Mouse (Mus musculus) cerebellum, postnatal 25 days (tissue): ENCODE data around the gene Glis1.

Source experiments
- DNase-seq, 2 experiments: peaks; one replicate each; pipeline ENCODE4 v3.0.0; 2021; ENCODE audit warnings: mixed read lengths in 2 of 2

Glis1 gene

GRCm38 (mm10) chr4:107453141-107453984, 19.0 kb downstream of the Glis1 start:
- peak; percentile 80 to 91 for DNase-seq

- DNase-seq: no peak
These were observed 23.2 kb downstream of the Glis1 start for GRCm38 (mm10) chr4:107457602-107458001.

GRCm38 (mm10) chr4:107458907-107459306, 24.5 kb downstream of the Glis1 start:
- no peak for DNase-seq

GRCm38 (mm10) chr4:107459461-107459860, 25.1 kb downstream of the Glis1 start:
- DNase-seq: no peak

GRCm38 (mm10) chr4:107460468-107460867, 26.1 kb downstream of the Glis1 start:
- no peak for DNase-seq

GRCm38 (mm10) chr4:107467831-107468230, 33.4 kb downstream of the Glis1 start:
- no peak for DNase-seq

GRCm38 (mm10) chr4:107468264-107468663, 33.9 kb downstream of the Glis1 start:
- no peak for DNase-seq

- no peak for DNase-seq
These were observed 34.4 kb downstream of the Glis1 start for GRCm38 (mm10) chr4:107468768-107469167.

- DNase-seq: no peak
These were observed 41.9 kb downstream of the Glis1 start for GRCm38 (mm10) chr4:107476266-107476665.

- no peak for DNase-seq
These were observed 44.6 kb downstream of the Glis1 start for GRCm38 (mm10) chr4:107479015-107479414.

GRCm38 (mm10) chr4:107482541-107482940, 48.1 kb downstream of the Glis1 start:
- no peak for DNase-seq

- peak in 1 of 2 experiments; percentile 13 for DNase-seq
These were observed 49.3 kb downstream of the Glis1 start for GRCm38 (mm10) chr4:107483556-107484220.

- no peak for DNase-seq
These were observed 49.8 kb downstream of the Glis1 start for GRCm38 (mm10) chr4:107484221-107484575.

GRCm38 (mm10) chr4:107485903-107486302, 51.5 kb downstream of the Glis1 start:
- peak in 1 of 2 experiments; percentile 18 for DNase-seq

- peak; percentile 21 to 26 for DNase-seq
These were observed 54.9 kb downstream of the Glis1 start for GRCm38 (mm10) chr4:107489121-107489840.

- DNase-seq: no peak
These were observed 58.6 kb downstream of the Glis1 start for GRCm38 (mm10) chr4:107492991-107493390.

- no peak for DNase-seq
These were observed 61.5 kb downstream of the Glis1 start for GRCm38 (mm10) chr4:107495751-107496430.

GRCm38 (mm10) chr4:107497430-107497935, 63.1 kb downstream of the Glis1 start:
- no peak for DNase-seq

- DNase-seq: no peak
These were observed 68.2 kb downstream of the Glis1 start for GRCm38 (mm10) chr4:107502601-107503051.

- no peak for DNase-seq
These were observed 80.6 kb downstream of the Glis1 start for GRCm38 (mm10) chr4:107514981-107515380.

GRCm38 (mm10) chr4:107515626-107516025, 81.2 kb downstream of the Glis1 start:
- DNase-seq: no peak

- DNase-seq: peak in 1 of 2 experiments; percentile 0
These were observed 84.4 kb downstream of the Glis1 start for GRCm38 (mm10) chr4:107518766-107519165.
